Mouse (Mus musculus): Measurements from ENCODE around the gene Mink1. TPM values are rescaled to one million over a fixed set of nuclear protein-coding genes. Genes with fewer than 3 reads are reported as not detected.
A peak's percentile ranks its signal among the peaks of the same experiment; 100 is the strongest.
"Not testable (repeated sequence)": the region's sequence is repeated elsewhere in the genome, so short reads cannot be mapped to it uniquely, and the experiment has no call there.

Gene Mink1
- 10 to 100 TPM; 67.7 to 67.8 TPM for total RNA-seq (2021)
- long read RNA-seq, experiment 1, full-length matches to known transcripts: 4 of 18 reads
- long read RNA-seq, experiment 1, partial matches to known transcripts: 4 of 18 reads
- long read RNA-seq, experiment 1, other reads (novel, unspliced or antisense): 10 of 18 reads
- long read RNA-seq, experiment 2, full-length matches to known transcripts: 6 of 18 reads
- long read RNA-seq, experiment 2, partial matches to known transcripts: 6 of 18 reads
- long read RNA-seq, experiment 2, other reads (novel, unspliced or antisense): 6 of 18 reads

- DNase-seq (ENCODE audit: low spot score in 2 of 2): peak; percentile 72 to 74
These were observed at the start of gene Mink1 for GRCm38 (mm10) chr11:70562287-70562994. TSS of gene Mink1 (plus strand) at chr11:70562881.

DNA sequence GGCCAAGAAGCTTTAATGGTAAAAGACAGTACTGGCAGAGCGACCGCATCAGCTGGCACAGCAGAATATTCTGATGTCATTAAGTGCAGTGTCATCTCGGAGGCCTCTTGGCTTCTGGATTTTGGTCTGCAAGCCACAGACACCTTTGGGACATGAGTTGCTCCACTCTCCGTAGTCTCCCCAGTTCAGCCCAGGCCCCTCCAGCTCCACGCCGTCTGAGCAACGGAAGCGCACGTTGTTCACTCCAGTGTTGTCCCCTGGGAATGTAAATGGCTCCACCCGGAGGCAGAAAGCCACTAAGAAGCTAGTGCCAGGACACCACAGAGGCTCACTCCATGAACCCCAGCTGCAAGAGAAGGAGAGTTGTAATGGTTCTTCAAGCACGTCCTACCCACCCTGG lies 49.2 kb upstream of the Mink1 start:
- DNase-seq (ENCODE audit: low spot score in 2 of 2): no peak

GRCm38 (mm10) chr11:70514288-70514687 lies 48.4 kb upstream of the Mink1 start, which contains the start of gene Vmo1:
TSS of gene Vmo1 (minus strand) at chr11:70514616.
- no peak for DNase-seq (ENCODE audit: low spot score in 2 of 2)

DNA sequence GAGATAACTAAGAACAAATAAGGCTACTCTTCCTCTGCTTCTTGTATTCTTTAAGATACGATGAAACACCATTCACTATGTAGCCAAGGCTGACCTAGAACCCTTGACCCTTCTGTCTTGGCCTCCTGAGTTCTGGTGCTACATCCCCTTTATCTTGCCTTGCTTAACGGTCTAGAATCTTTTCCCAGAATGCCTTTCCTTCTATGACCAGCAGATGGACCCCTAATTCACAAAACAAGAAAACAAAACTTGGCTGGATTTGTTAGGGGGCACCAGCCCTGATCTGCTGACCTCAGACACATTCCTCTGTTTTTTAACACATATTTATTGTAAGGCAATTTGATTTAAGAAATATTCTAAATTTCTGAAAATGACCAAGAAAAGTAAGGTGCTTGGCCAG lies 46.3 kb upstream of the Mink1 start:
- no peak for DNase-seq (ENCODE audit: low spot score in 2 of 2)

GRCm38 (mm10) chr11:70518436-70518835 lies 44.2 kb upstream of the Mink1 start:
- no peak for DNase-seq (ENCODE audit: low spot score in 2 of 2)

DNA sequence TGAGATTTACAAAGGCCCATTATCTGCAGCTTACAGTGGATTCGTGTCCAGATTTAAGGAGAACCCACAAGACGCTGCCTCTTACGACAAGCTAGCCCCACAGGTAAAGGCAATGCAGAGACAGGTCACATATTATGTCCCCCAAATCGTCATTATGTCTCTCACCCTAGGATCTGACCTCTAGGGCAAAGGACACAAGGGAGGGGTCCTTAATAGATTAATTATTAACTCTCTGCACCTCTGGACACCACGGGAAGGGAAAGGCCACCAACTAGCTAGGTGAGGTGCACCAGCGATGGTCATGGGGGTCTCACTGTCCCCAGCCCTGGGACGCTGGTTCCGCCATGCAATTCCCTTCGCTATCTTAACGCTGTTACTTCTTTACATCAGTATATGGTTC lies 43.8 kb upstream of the Mink1 start, which contains the start of gene Gltpd2:
TSS of gene Gltpd2 (plus strand) at position 274 of the 400 bp plus-strand sequence.
- no peak for DNase-seq (ENCODE audit: low spot score in 2 of 2)

DNA sequence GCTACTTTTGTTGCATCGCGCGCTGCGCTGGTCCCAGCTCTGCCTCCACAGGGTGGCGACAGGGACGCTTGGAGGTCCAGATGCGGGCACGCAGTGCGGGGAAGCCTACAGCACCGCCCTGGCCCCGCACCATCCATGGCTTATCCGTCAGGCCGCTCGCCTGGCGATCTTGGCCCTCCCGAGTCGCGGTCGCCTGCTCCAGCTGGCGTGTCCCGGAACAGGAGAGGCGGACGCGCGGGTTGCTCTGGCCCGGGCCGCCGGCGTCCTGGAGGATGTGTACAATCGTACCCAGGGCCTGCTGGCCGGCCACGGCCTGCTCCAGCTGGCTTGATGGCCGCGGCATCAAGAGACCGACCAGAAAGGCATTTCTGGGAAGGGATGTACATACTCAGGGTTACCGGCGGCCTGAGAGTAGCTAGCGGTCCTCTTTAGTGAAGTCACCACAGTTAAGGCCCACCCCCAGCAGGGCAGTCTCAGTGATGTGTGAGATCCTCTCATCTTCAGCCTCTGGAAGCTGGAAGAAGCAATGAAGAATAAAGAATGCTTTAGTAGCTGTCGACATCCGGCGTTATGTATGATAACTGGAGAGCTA lies 42.4 kb upstream of the Mink1 start:
- DNase-seq (ENCODE audit: low spot score in 2 of 2): peak in 1 of 2 experiments; percentile 28

DNA sequence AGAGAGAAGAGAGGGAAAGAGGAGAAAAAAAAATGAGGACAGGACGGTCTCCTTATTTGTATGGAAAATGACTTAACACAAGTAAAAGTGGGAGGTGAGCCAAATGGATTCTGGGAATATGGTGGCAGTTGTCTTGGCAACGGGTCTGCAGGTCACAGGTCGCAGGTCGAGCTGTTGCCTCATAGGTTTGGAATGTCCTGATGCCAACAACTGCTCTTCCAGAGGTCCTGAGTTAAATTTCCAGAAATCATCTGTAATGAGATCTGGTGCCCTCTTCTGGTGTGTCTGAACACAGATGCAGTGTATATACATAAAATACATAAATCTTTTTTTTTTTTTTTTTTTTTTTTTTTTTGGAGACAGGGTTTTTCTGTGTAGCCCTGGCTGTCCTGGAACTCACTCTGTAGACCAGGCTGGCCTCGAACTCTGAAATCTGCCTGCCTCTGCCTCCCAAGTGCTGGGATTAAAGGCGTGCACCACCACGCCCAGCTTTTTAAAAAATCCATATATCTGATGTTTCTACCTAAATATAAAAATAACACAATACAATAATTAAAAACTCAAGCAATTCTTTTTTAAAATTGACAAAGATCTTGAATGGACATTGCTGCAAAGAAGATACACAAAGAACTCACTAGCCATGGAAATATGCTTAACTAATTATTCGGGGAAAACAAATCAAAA lies 39.2 kb upstream of the Mink1 start:
- DNase-seq (ENCODE audit: low spot score in 2 of 2): not testable (repeated sequence)

GRCm38 (mm10) chr11:70524782-70525181 lies 37.9 kb upstream of the Mink1 start:
- no peak for DNase-seq (ENCODE audit: low spot score in 2 of 2)

GRCm38 (mm10) chr11:70525184-70525678 lies 37.5 kb upstream of the Mink1 start, which contains the start of gene Psmb6:
TSS of gene Psmb6 (plus strand) at chr11:70525367.
- peak; percentile 56 to 80 for DNase-seq (ENCODE audit: low spot score in 2 of 2)

- DNase-seq (ENCODE audit: low spot score in 2 of 2): no peak
These were observed 37.0 kb upstream of the Mink1 start for GRCm38 (mm10) chr11:70525726-70526125.

GRCm38 (mm10) chr11:70526211-70526610 lies 36.5 kb upstream of the Mink1 start:
- DNase-seq (ENCODE audit: low spot score in 2 of 2): no peak

DNA sequence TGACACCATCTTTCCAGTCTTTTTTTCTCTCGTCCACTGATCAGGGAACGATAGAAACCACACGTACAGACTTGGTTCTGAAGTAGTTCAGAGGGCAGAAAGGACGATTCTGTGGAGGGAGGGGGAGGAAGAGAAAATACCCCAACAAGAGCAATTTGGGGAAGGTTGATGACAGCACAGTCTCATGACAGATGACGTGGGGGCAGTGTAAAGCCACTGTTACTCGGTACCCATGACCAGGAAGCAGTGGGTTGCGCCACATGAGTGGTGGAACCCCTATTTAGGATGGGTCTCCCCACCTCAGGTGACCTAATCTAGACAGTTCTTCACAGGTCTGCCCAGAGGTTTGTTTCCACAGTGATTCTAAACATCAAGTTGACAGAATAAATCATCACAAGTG lies 34.1 kb upstream of the Mink1 start:
- DNase-seq (ENCODE audit: low spot score in 2 of 2): no peak

DNA sequence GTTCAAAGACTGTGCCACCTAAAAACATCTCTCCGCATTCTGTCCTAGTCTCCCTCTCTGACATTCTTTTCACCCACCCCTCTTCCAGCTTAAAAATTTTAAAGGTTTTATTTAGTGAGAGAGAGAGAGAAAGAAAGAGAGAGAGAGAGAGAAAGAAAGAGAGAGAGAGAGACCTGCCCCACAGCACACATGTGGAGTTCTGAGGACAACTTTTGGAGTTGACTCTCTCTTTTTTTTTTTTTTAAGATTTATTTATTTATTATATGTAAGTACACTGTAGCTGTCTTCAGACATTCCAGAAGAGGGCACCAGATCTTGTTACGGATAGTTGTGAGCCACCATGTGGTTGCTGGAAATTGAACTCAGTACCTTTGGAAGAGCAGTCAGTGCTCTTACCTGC lies 31.6 kb upstream of the Mink1 start:
- not testable (repeated sequence) for DNase-seq (ENCODE audit: low spot score in 2 of 2)

DNA sequence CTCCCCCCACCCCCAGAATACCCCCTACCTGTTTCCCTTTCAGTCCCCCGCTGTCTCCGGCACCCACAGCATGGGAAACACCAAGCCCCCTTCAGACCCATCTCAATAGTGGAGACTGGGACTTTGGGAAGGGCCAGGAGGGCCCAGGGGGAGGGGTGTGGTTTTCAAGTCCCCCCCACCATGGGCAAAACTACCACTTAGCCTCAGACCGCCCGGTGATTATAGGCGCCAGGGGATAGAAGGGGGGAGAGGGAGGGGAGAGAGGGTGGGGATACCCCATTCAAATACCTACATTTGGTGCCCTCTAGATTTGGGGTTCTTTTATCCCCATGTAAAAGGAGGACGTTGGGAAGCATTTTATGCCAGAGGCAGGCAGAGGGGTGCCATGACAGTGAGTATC lies 29.8 kb upstream of the Mink1 start, which contains the start of gene Gm40193:
TSS of gene Gm40193 (minus strand) at position 101 of the 400 bp plus-strand sequence.
- no peak for DNase-seq (ENCODE audit: low spot score in 2 of 2)

DNA sequence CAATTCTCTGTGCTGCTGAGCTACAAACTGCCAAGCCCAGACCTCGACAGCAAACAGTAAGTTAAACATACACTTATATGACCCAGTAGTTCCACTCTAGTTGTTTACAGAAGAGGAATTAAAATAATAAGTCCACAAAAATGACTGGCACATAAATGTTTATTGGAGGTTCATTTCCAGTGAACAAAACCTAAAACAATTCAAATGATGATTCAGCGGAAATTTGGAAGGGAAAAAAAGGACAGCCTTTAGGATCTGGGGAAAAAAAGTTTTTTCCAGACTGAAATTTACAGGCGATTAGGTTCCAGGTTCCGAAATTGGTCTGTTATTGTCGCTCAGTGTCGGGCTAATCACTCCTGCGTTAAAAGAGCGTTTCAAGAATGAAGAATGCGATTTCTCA lies 23.3 kb upstream of the Mink1 start:
- DNase-seq (ENCODE audit: low spot score in 2 of 2): no peak

- DNase-seq (ENCODE audit: low spot score in 2 of 2): peak; percentile 71 to 80
These were observed 22.6 kb upstream of the Mink1 start, which contains the start of gene Pld2 for GRCm38 (mm10) chr11:70539877-70540587. TSS of gene Pld2 (plus strand) at chr11:70540064.

- DNase-seq (ENCODE audit: low spot score in 2 of 2): no peak
These were observed 21.8 kb upstream of the Mink1 start for GRCm38 (mm10) chr11:70540928-70541327.

- no peak for DNase-seq (ENCODE audit: low spot score in 2 of 2)
These were observed 21.3 kb upstream of the Mink1 start for GRCm38 (mm10) chr11:70541415-70541814.

DNA sequence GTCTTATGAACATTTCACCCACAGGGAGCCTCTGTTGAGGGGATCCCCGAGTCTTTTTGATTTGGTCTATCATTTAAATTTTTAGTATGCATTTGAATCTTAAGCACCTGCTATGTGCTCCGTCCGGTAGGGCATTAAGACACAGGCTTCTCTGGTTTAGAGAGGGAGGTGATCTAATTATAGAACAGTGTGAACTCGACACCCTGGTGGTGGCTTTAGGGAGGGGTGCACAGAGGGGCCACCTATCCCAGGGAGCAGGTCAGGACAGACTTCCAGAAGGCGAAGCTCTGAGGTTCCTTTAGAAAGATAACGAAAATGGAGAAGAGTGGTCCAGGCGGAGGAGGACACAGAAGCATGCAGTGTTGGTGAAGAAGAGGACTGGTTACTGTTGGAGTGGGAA lies 18.2 kb upstream of the Mink1 start:
- DNase-seq (ENCODE audit: low spot score in 2 of 2): no peak

Data from adrenal gland, postnatal 4 days (tissue).